Mouse (Mus musculus) granulocyte monocyte progenitor cell, adult 5-6 weeks (primary cell): Measurements from ENCODE around the gene Slc9b2. TPM values are rescaled to one million over a fixed set of nuclear protein-coding genes. Genes with fewer than 3 reads are reported as not detected.
A peak's percentile ranks its signal among the peaks of the same experiment; 100 is the strongest.

Experiments used
- ATAC-seq: replicated peaks from 2 replicates; pipeline ENCODE4 v1.8.0; 2016; ENCODE audit warnings: mild to moderate bottlenecking, moderate TSS enrichment, inconsistent platforms; ENCODE audit not compliant: poor library complexity, severe bottlenecking
- total RNA-seq, 2 experiments: library from RNA; stranded (forward) in 1 of 2; stranded (reverse) in 1 of 2; fragments of 200-712, 200-1000 nt in 1 of 2; fragments of >200 nt in 1 of 2; fragmentation: Nextera tagmentation in 1 of 2; gene quantifications; 2 replicates each; pipeline ENCODE4 v1.2.3; 2014 to 2017

Slc9b2 gene
- 1.1 TPM in 1 of 2 replicates, not detected in the other for total RNA-seq (2014; fragmentation: Nextera tagmentation)
- total RNA-seq (2017) = not detected in 2 replicates

GRCm38 (mm10) chr3:135307411-135308259 lies at the start of gene Slc9b2:
Slc9b2 (plus strand) TSS chr3:135307700.
- peak; percentile 99 for ATAC-seq

- no peak for ATAC-seq
These were observed 48.6 kb upstream of the Slc9b2 start for GRCm38 (mm10) chr3:135258919-135259318.

GRCm38 (mm10) chr3:135260233-135260632 lies 47.3 kb upstream of the Slc9b2 start:
- no peak for ATAC-seq

GRCm38 (mm10) chr3:135268616-135269015 lies 38.9 kb upstream of the Slc9b2 start:
- ATAC-seq = no peak

GRCm38 (mm10) chr3:135269391-135269990 lies 38.0 kb upstream of the Slc9b2 start:
- ATAC-seq = no peak

- no peak for ATAC-seq
These were observed 34.9 kb upstream of the Slc9b2 start for GRCm38 (mm10) chr3:135272627-135273026.

GRCm38 (mm10) chr3:135273047-135273446 lies 34.5 kb upstream of the Slc9b2 start:
- peak; percentile 64 for ATAC-seq

GRCm38 (mm10) chr3:135280160-135280559 lies 27.3 kb upstream of the Slc9b2 start:
- peak; percentile 45 for ATAC-seq

- peak; percentile 87 for ATAC-seq
These were observed 26.7 kb upstream of the Slc9b2 start, which contains the start of gene Bdh2 for GRCm38 (mm10) chr3:135280669-135281415. Bdh2 (plus strand) TSS chr3:135281221.

- ATAC-seq = no peak
These were observed 25.8 kb upstream of the Slc9b2 start for GRCm38 (mm10) chr3:135281701-135282100.

GRCm38 (mm10) chr3:135285256-135285655 lies 22.2 kb upstream of the Slc9b2 start:
- ATAC-seq = no peak

- no peak for ATAC-seq
These were observed 21.7 kb upstream of the Slc9b2 start for GRCm38 (mm10) chr3:135285807-135286206.

GRCm38 (mm10) chr3:135288138-135288750 lies 19.3 kb upstream of the Slc9b2 start:
- no peak for ATAC-seq

- no peak for ATAC-seq
These were observed 18.4 kb upstream of the Slc9b2 start for GRCm38 (mm10) chr3:135289148-135289547.

- peak; percentile 67 for ATAC-seq
These were observed 17.1 kb upstream of the Slc9b2 start for GRCm38 (mm10) chr3:135290249-135290894.

- no peak for ATAC-seq
These were observed 13.8 kb upstream of the Slc9b2 start for GRCm38 (mm10) chr3:135293703-135294102.

- no peak for ATAC-seq
These were observed 11.9 kb upstream of the Slc9b2 start for GRCm38 (mm10) chr3:135295559-135295958.

GRCm38 (mm10) chr3:135298560-135298959 lies 8.9 kb upstream of the Slc9b2 start:
- ATAC-seq = peak; percentile 62

GRCm38 (mm10) chr3:135300081-135300480 lies 7.4 kb upstream of the Slc9b2 start:
- no peak for ATAC-seq

- no peak for ATAC-seq
These were observed 3.4 kb upstream of the Slc9b2 start for GRCm38 (mm10) chr3:135304060-135304459.
